Mouse (Mus musculus) heart, postnatal 10 days (tissue): Measurements from ENCODE around the gene Rara. TPM values are rescaled to one million over a fixed set of nuclear protein-coding genes. Genes with fewer than 3 reads are reported as not detected.
"Not testable (repeated sequence)": the region's sequence is repeated elsewhere in the genome, so short reads cannot be mapped to it uniquely, and the experiment has no call there.

Experiments used
- DNase-seq, 2 experiments: peaks; one replicate each; pipeline ENCODE4 v3.0.0; 2021
- intact Hi-C: fragments of 180-260 bp; cut with DNase I; formaldehyde crosslinking; loops from one replicate; pipeline ENCODE4 v1.15.1; 2025
- total RNA-seq, 2 experiments: library from RNA; stranded (reverse); gene quantifications; 2 replicates each; pipeline ENCODE4 v1.2.3; 2021

Rara gene
- total RNA-seq, 2 experiments from 2014 or later = 31.9 to 33.0 TPM

GRCm38 (mm10) chr11:98981289-98981996 lies 53.8 kb downstream of the Rara start:
- intact Hi-C loops = no loop called here

GRCm38 (mm10) chr11:98981997-98982772 lies 54.6 kb downstream of the Rara start:
- DNase-seq = peak; percentile 73 to 76
- intact Hi-C loops = no loop called here

More at GRCm38 (mm10) chr11:98981289-98981996, 53.8 kb downstream of the Rara start:
- no peak for DNase-seq

GRCm38 (mm10) chr11:98982773-98983133 lies 55.1 kb downstream of the Rara start, which contains the start of gene Gjd3:
TSS of gene Gjd3 (minus strand) at chr11:98983016.
- no peak for DNase-seq

GRCm38 (mm10) chr11:98983551-98983950 lies 55.9 kb downstream of the Rara start:
- intact Hi-C loops = no loop called here
- peak in 1 of 2 experiments; percentile 28 for DNase-seq

More at GRCm38 (mm10) chr11:98982773-98983133, 55.1 kb downstream of the Rara start, which contains the start of gene Gjd3:
- intact Hi-C loops = no loop called here

GRCm38 (mm10) chr11:98985542-98985941 lies 57.9 kb downstream of the Rara start:
- intact Hi-C loops = no loop called here
- DNase-seq = peak; percentile 74 to 77

- intact Hi-C loops, DNase-seq: not testable (repeated sequence)
Measured at GRCm38 (mm10) chr11:98988260-98988659, 60.6 kb downstream of the Rara start.

GRCm38 (mm10) chr11:98990866-98991265 lies 63.2 kb downstream of the Rara start:
- DNase-seq = no peak
- intact Hi-C loops = no loop called here

GRCm38 (mm10) chr11:98995987-98996386 lies 68.4 kb downstream of the Rara start:
- intact Hi-C loops = loop anchor here (5.0 kb wide), 1 partner anchor 36 kb away; no protein-coding TSS in a partner anchor
- DNase-seq = peak; percentile 53 to 54

GRCm38 (mm10) chr11:98997659-98998058 lies 70.0 kb downstream of the Rara start:
- no peak for DNase-seq
- intact Hi-C loops = loop anchor here (5.0 kb wide), 1 partner anchor 35 kb away; no protein-coding TSS in a partner anchor

- DNase-seq = no peak
- intact Hi-C loops = loop anchor here (5.0 kb wide), 1 partner anchor 34 kb away; no protein-coding TSS in a partner anchor
Measured at GRCm38 (mm10) chr11:98998776-98999175, 71.2 kb downstream of the Rara start.

GRCm38 (mm10) chr11:98999243-98999642 lies 71.6 kb downstream of the Rara start:
- DNase-seq = no peak
- intact Hi-C loops = loop anchor here (5.0 kb wide), 1 partner anchor 33 kb away; no protein-coding TSS in a partner anchor

- DNase-seq = no peak
- intact Hi-C loops = no loop called here
Measured at GRCm38 (mm10) chr11:99006788-99007187, 79.2 kb downstream of the Rara start.

- DNase-seq = no peak
- intact Hi-C loops = no loop called here
Measured at GRCm38 (mm10) chr11:99010124-99010523, 82.5 kb downstream of the Rara start.

- no peak for DNase-seq
- intact Hi-C loops = no loop called here
Measured at GRCm38 (mm10) chr11:99010706-99011105, 83.1 kb downstream of the Rara start.

- DNase-seq = no peak
- intact Hi-C loops = no loop called here
Measured at GRCm38 (mm10) chr11:99013856-99014255, 86.2 kb downstream of the Rara start.

GRCm38 (mm10) chr11:99019844-99020243 lies 92.2 kb downstream of the Rara start:
- intact Hi-C loops = no loop called here
- DNase-seq = no peak

- intact Hi-C loops = no loop called here
- DNase-seq = no peak
Measured at GRCm38 (mm10) chr11:99022384-99022933, 94.8 kb downstream of the Rara start.

GRCm38 (mm10) chr11:99023094-99023493 lies 95.5 kb downstream of the Rara start:
- intact Hi-C loops = no loop called here
- DNase-seq = no peak

GRCm38 (mm10) chr11:99023500-99024467 lies 96.2 kb downstream of the Rara start, which contains the start of gene Top2a:
TSS of gene Top2a (minus strand) at chr11:99024189.
- intact Hi-C loops = no loop called here
- DNase-seq = peak; percentile 98
